Comparison of ENCODE assay signal across 14 mouse cellular contexts in the genomic region with DNA sequence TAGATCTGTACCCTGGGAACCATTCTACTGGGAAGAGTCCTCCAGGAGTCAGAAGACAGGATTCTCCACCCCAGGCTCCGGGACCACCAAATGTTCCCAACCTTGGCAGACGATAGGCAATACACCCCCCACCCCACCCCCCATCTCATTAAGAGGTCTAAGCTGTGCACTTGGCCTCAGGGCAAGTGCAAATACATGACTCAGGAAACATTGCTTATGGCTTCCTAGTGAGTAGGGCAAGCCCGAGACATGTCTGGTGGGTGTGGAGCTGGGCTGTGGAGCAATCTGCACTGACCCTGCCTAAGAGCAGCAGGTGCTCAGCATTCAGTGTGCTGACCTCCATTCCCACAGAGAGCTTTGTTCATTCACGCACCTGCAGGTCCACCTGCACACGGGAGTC.
A peak's percentile ranks its signal among the peaks of the same experiment; 100 is the strongest.
DNase-seq lines count a peak whose midpoint lies in the region; ATAC-seq lines count a peak whose summit lies in the region.
"Had no signal": no experiment of that assay in that cellular context is flagged by ENCODE, and none has a peak within 500 bp of the region (broad histone marks: within the 10 kb centered on the region; RNA-seq: fewer than 3 reads in every experiment).

No protein-coding gene starts in this region.

- H3K9ac ChIP-seq in midbrain, embryonic 16.5 days (ENCODE audit: low read depth, low read length) = no peak overlapping the region
- H3K9ac ChIP-seq: heart, embryonic 12.5 days had no signal

- H3K4me1 ChIP-seq in midbrain, embryonic 10.5 days = peaks cover 57% of the 10 kb centered on the region
- H3K4me1 ChIP-seq in midbrain, embryonic 16.5 days (ENCODE audit: control insufficient read depth, insufficient read depth, low read length) = peaks cover 15% of the 10 kb centered on the region; the same call in 1 of the 2 replicates

- peak overlapping the region; percentile 69 for H3K27ac ChIP-seq in midbrain, embryonic 10.5 days (replicated peaks)
- no peak overlapping the region for H3K27ac ChIP-seq in midbrain, embryonic 16.5 days (ENCODE audit: low read length)
- H3K27ac ChIP-seq: layer of hippocampus, adult 2 months had no signal

- no peaks in the 10 kb centered on the region for H3K9me3 ChIP-seq in midbrain, embryonic 10.5 days (replicated peaks)
- H3K9me3 ChIP-seq in midbrain, embryonic 16.5 days (replicated peaks; ENCODE audit: control insufficient read depth, low read length, poor library complexity, severe bottlenecking) = no peaks in the 10 kb centered on the region
- H3K9me3 ChIP-seq: heart, embryonic 12.5 days had no signal

- no peaks in the 10 kb centered on the region for H3K27me3 ChIP-seq in midbrain, embryonic 10.5 days (ENCODE audit: low read depth, poor library complexity, severe bottlenecking)
- no peaks in the 10 kb centered on the region for H3K27me3 ChIP-seq in midbrain, embryonic 16.5 days (ENCODE audit: control insufficient read depth, insufficient read depth, low read depth, low read length)
- H3K27me3 ChIP-seq: heart, embryonic 12.5 days had no signal

- no peak overlapping the region for H3K4me3 ChIP-seq in midbrain, embryonic 10.5 days
- no peak overlapping the region for H3K4me3 ChIP-seq in midbrain, embryonic 16.5 days (ENCODE audit: low read depth, low read length)
- H3K4me3 ChIP-seq: erythroblast, embryonic 14.5 days; heart, embryonic 12.5 days; layer of hippocampus, adult 2 months had no signal

- WGBS in midbrain, embryonic 10.5 days = 78% methylated on average over 5 of the region's 5 CpGs
- whole genome bisulfite sequencing in midbrain, embryonic 16.5 days = 42% methylated on average over 5 of the region's 5 CpGs

- peak; percentile 19 for DNase-seq in embryo, embryonic 11 days
- DNase-seq in embryo, embryonic 9.5 days (ENCODE audit: extremely low spot score) = no peak
- DNase-seq in midbrain, embryonic 10.5 days (ENCODE audit: low spot score) = no peak
- peak; percentile 83 for DNase-seq in Muller cell, postnatal 12 days (ENCODE audit: inconsistent ontology term)
- DNase-seq in retina, embryonic 14.5 days (ENCODE audit: low spot score) = peak; percentile 51
- no peak for DNase-seq in left cerebral cortex, adult 18-20 months (ENCODE audit: low spot score in 2 of 2)
- DNase-seq in ovary, adult 18-20 months (ENCODE audit: low spot score) = no peak
- DNase-seq: lung, postnatal 36 days; right cerebral cortex, postnatal 4 days; thymus, postnatal 36 days had no signal

- H3K36me3 ChIP-seq in midbrain, embryonic 10.5 days = peaks cover 6% of the 10 kb centered on the region; the same call in 1 of the 2 replicates
- no peaks in the 10 kb centered on the region for H3K36me3 ChIP-seq in midbrain, embryonic 16.5 days (ENCODE audit: control insufficient read depth, insufficient read depth, low read length)
- H3K36me3 ChIP-seq: heart, embryonic 12.5 days had no signal

- ATAC-seq in midbrain, embryonic 16.5 days = no peak

- H3K4me2 ChIP-seq in midbrain, embryonic 16.5 days (ENCODE audit: low read length) = no peak overlapping the region
- H3K4me2 ChIP-seq: heart, embryonic 12.5 days had no signal

Comparison
In these comparisons a context has a peak if more than half of its experiments do, and no peak if none do; other contexts are left out.
1. DNase-seq: peak in embryo, embryonic 11 days (single experiment), Muller cell, postnatal 12 days (single experiment) and retina, embryonic 14.5 days (single experiment); none in embryo, embryonic 9.5 days (single experiment), midbrain, embryonic 10.5 days (single experiment), left cerebral cortex, adult 18-20 months (0 of 2) and ovary, adult 18-20 months (single experiment).